Mouse (Mus musculus): ENCODE results near the gene Sco1. TPM values are rescaled to one million over a fixed set of nuclear protein-coding genes. Genes with fewer than 3 reads are reported as not detected.

Sco1 gene
- polyA plus RNA-seq, 1 experiment: 3.5 TPM

- no peak for DNase-seq
- 90% methylated on average over 3 of the region's 3 CpGs for WGBS
- Histone ChIP-seq H3K4me1 (ENCODE audit: control insufficient read depth, insufficient read depth, low read length) (no peaks in the 10 kb centered on the region), H3K4me3 (replicated peaks; ENCODE audit: extremely low read depth, low read depth, low read length) (no peak overlapping the region)
- TF ChIP-seq POLR2A (IDR thresholded peaks at IDR 0.05; ENCODE audit: borderline replicate concordance, extremely low read depth, low read depth, low read length) (no peak), CTCF (IDR thresholded peaks at IDR 0.05; ENCODE audit: insufficient read depth, low read length) (no peak)
These were observed 10.3 kb downstream of the Sco1 start for GRCm38 (mm10) chr11:67062726-67063125.

- Histone ChIP-seq H3K4me3 (replicated peaks; ENCODE audit: extremely low read depth, low read depth, low read length) (no peak overlapping the region), H3K4me1 (ENCODE audit: control insufficient read depth, insufficient read depth, low read length) (no peaks in the 10 kb centered on the region)
- DNase-seq: no peak
- WGBS: 82% methylated on average over 3 of the region's 3 CpGs
- TF ChIP-seq POLR2A (IDR thresholded peaks at IDR 0.05; ENCODE audit: borderline replicate concordance, extremely low read depth, low read depth, low read length) (no peak), CTCF (IDR thresholded peaks at IDR 0.05; ENCODE audit: insufficient read depth, low read length) (no peak)
These were observed 15.3 kb downstream of the Sco1 start for GRCm38 (mm10) chr11:67067741-67068140.

- no peak for TF ChIP-seq CTCF (IDR thresholded peaks at IDR 0.05; ENCODE audit: insufficient read depth, low read length)
- no peak for TF ChIP-seq POLR2A (IDR thresholded peaks at IDR 0.05; ENCODE audit: borderline replicate concordance, extremely low read depth, low read depth, low read length)
- no peak for DNase-seq
- H3K4me3 ChIP-seq (replicated peaks; ENCODE audit: extremely low read depth, low read depth, low read length): no peak overlapping the region
- 74% methylated on average over 15 of the region's 15 CpGs for WGBS
- H3K4me1 ChIP-seq (ENCODE audit: control insufficient read depth, insufficient read depth, low read length): no peaks in the 10 kb centered on the region
These were observed 20.2 kb downstream of the Sco1 start for GRCm38 (mm10) chr11:67072615-67073130.

- 47% methylated on average over 3 of the region's 3 CpGs for WGBS
- no peak for TF ChIP-seq POLR2A (IDR thresholded peaks at IDR 0.05; ENCODE audit: borderline replicate concordance, extremely low read depth, low read depth, low read length)
- TF ChIP-seq CTCF (IDR thresholded peaks at IDR 0.05; ENCODE audit: insufficient read depth, low read length): no peak
- DNase-seq: no peak
- Histone ChIP-seq H3K4me1 (ENCODE audit: control insufficient read depth, insufficient read depth, low read length) (no peaks in the 10 kb centered on the region), H3K4me3 (replicated peaks; ENCODE audit: extremely low read depth, low read depth, low read length) (no peak overlapping the region)
These were observed 22.6 kb downstream of the Sco1 start for GRCm38 (mm10) chr11:67075036-67075435.

GRCm38 (mm10) chr11:67076781-67077180, 24.3 kb downstream of the Sco1 start:
- WGBS: 84% methylated on average over 5 of the region's 5 CpGs
- Histone ChIP-seq H3K4me3 (replicated peaks; ENCODE audit: extremely low read depth, low read depth, low read length) (no peak overlapping the region), H3K4me1 (ENCODE audit: control insufficient read depth, insufficient read depth, low read length) (no peaks in the 10 kb centered on the region)
- DNase-seq: no peak
- no peak for TF ChIP-seq POLR2A (IDR thresholded peaks at IDR 0.05; ENCODE audit: borderline replicate concordance, extremely low read depth, low read depth, low read length)
- TF ChIP-seq CTCF (IDR thresholded peaks at IDR 0.05; ENCODE audit: insufficient read depth, low read length): no peak

- TF ChIP-seq POLR2A (IDR thresholded peaks at IDR 0.05; ENCODE audit: borderline replicate concordance, extremely low read depth, low read depth, low read length) (no peak), CTCF (IDR thresholded peaks at IDR 0.05; ENCODE audit: insufficient read depth, low read length) (no peak)
- 64% methylated on average over 3 of the region's 3 CpGs for WGBS
- H3K4me3 ChIP-seq (replicated peaks; ENCODE audit: extremely low read depth, low read depth, low read length): no peak overlapping the region
- no peak for DNase-seq
- H3K4me1 ChIP-seq (ENCODE audit: control insufficient read depth, insufficient read depth, low read length): no peaks in the 10 kb centered on the region
These were observed 25.0 kb downstream of the Sco1 start for GRCm38 (mm10) chr11:67077435-67077834.

- WGBS: 80% methylated on average over 5 of the region's 5 CpGs
- TF ChIP-seq POLR2A (IDR thresholded peaks at IDR 0.05; ENCODE audit: borderline replicate concordance, extremely low read depth, low read depth, low read length) (no peak), CTCF (IDR thresholded peaks at IDR 0.05; ENCODE audit: insufficient read depth, low read length) (no peak)
- H3K4me3 ChIP-seq (replicated peaks; ENCODE audit: extremely low read depth, low read depth, low read length): no peak within 1 kb of the TSS
- H3K4me1 ChIP-seq (ENCODE audit: control insufficient read depth, insufficient read depth, low read length): no peaks in the 10 kb centered on the region
- no peak for DNase-seq
These were observed 25.5 kb downstream of the Sco1 start, which contains the start of gene Myh3 for GRCm38 (mm10) chr11:67078000-67078399. Myh3 (plus strand) TSS chr11:67078300.

- no peak for DNase-seq
- TF ChIP-seq CTCF (IDR thresholded peaks at IDR 0.05; ENCODE audit: insufficient read depth, low read length) (no peak), POLR2A (IDR thresholded peaks at IDR 0.05; ENCODE audit: borderline replicate concordance, extremely low read depth, low read depth, low read length) (no peak)
- 85% methylated on average over 6 of the region's 6 CpGs for WGBS
These were observed 26.4 kb downstream of the Sco1 start for GRCm38 (mm10) chr11:67078888-67079287.

GRCm38 (mm10) chr11:67079740-67080139, 27.3 kb downstream of the Sco1 start:
- no peak overlapping the region for H3K4me3 ChIP-seq (replicated peaks; ENCODE audit: extremely low read depth, low read depth, low read length)
- DNase-seq: no peak
- TF ChIP-seq POLR2A (IDR thresholded peaks at IDR 0.05; ENCODE audit: borderline replicate concordance, extremely low read depth, low read depth, low read length) (no peak), CTCF (IDR thresholded peaks at IDR 0.05; ENCODE audit: insufficient read depth, low read length) (no peak)
- H3K4me1 ChIP-seq (ENCODE audit: control insufficient read depth, insufficient read depth, low read length): no peaks in the 10 kb centered on the region
- WGBS: 69% methylated on average over 11 of the region's 11 CpGs

More at GRCm38 (mm10) chr11:67078888-67079287, 26.4 kb downstream of the Sco1 start:
- H3K4me1 ChIP-seq (ENCODE audit: control insufficient read depth, insufficient read depth, low read length): no peaks in the 10 kb centered on the region
- H3K4me3 ChIP-seq (replicated peaks; ENCODE audit: extremely low read depth, low read depth, low read length): no peak overlapping the region

- TF ChIP-seq CTCF (IDR thresholded peaks at IDR 0.05; ENCODE audit: insufficient read depth, low read length): peak; percentile 53
- TF ChIP-seq POLR2A (IDR thresholded peaks at IDR 0.05; ENCODE audit: borderline replicate concordance, extremely low read depth, low read depth, low read length): no peak
- Histone ChIP-seq H3K4me1 (ENCODE audit: control insufficient read depth, insufficient read depth, low read length) (no peaks in the 10 kb centered on the region), H3K4me3 (replicated peaks; ENCODE audit: extremely low read depth, low read depth, low read length) (no peak overlapping the region)
- 7% methylated on average over 3 of the region's 3 CpGs for WGBS
- peak; percentile 39 for DNase-seq
These were observed 27.7 kb downstream of the Sco1 start for GRCm38 (mm10) chr11:67080168-67080567.
